Mouse (Mus musculus): ENCODE data around the gene Stat4.

Stat4 gene

GRCm38 (mm10) chr1:52148178-52148577, 161.2 kb downstream of the Stat4 start:
- no peak for DNase-seq

DNA sequence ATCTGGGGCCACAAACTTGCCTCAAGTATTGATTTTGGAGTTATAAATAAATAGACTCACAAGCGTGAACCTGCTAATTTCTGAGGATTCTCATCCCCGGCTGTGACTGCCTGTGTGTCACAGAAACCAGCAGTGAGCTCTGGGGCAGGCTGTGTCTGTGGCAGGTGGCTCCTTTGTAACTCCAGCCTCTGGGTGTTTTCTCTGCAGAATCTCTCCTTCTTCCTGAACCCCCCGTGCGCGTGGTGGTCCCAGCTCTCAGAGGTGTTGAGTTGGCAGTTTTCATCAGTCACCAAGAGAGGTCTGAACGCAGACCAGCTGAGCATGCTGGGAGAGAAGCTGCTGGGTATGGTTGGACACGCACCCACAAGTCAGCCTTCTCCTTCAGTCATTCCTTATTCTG, 161.7 kb downstream of the Stat4 start:
- no peak for DNase-seq

- peak; percentile 82 to 83 for DNase-seq
Observed at GRCm38 (mm10) chr1:52149934-52150346, 163.0 kb downstream of the Stat4 start.

- peak; percentile 22 to 40 for DNase-seq
Observed at GRCm38 (mm10) chr1:52150676-52151075, 163.7 kb downstream of the Stat4 start.

DNA sequence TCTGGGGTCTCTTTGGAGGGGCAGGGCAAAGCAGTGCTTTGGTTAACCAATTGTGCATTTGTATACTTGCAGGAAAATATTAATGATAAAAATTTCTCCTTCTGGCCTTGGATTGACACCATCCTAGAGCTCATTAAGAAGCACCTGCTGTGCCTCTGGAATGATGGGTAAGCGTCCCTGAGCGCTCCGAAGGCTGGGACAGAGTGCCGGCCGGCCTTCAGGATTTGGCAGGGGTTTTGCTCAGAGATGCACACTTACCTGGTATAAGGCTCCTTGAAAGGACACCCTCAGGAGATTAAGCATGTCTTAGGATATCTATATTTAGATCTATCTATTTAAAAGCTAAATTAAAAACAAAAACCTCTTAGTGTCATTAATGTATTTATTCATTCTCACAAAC, 164.2 kb downstream of the Stat4 start:
- DNase-seq: no peak

GRCm38 (mm10) chr1:52152369-52152768, 165.4 kb downstream of the Stat4 start:
- no peak for DNase-seq

DNA sequence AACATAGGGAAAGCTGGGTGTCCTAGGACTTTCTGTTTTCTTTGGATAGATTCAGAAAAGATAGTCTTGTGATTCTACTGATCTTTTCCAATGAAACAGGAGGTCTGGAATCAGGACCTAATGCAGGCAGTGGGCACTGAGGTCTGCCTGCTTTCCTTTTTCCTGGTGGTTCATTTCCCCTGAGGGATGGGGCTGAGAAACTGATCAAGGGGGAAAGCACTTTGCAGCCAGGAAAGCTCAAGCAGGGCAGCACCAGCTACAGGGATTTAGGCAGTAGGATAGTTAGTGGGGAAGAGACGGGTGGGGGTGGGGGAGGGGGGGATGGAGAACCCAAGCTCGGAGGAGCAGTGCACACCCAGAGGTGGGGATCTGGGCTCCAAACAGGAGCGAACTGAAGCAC, 166.0 kb downstream of the Stat4 start:
- DNase-seq: no peak

DNA sequence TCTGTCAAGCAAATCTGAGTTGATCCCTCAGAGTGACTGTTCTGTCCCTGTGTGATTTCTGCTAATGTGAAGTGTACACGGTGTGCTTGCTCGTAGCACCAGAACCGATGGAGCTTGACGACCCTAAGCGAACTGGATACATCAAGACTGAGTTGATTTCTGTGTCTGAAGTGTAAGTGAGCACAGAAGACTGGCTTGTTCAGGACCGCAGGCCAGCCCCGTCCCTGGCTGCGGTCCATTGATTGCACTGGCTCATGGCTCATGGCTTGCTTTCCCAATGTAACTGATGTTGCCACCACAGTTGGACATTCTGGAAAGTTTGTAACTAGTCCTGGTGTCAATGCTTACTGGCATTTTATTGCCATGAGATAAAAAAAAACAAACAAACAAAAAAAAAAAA, 167.9 kb downstream of the Stat4 start:
- DNase-seq: no peak

GRCm38 (mm10) chr1:52156351-52156750, 169.4 kb downstream of the Stat4 start:
- no peak for DNase-seq
